Mouse (Mus musculus) frontal cortex, postnatal 25 days (tissue): Measurements from ENCODE around the gene Zfp449.
A peak's percentile ranks its signal among the peaks of the same experiment; 100 is the strongest.

Source experiments
- DNase-seq, 2 experiments: peaks; one replicate each; pipeline ENCODE4 v3.0.0; 2022; ENCODE audit warnings: low spot score in 2 of 2

Gene Zfp449

GRCm38 (mm10) chrX:56346176-56346931, at the start of gene Zfp449:
Gene Zfp449, plus strand, starts transcription at chrX:56346400.
- peak; percentile 51 to 67 for DNase-seq

DNA sequence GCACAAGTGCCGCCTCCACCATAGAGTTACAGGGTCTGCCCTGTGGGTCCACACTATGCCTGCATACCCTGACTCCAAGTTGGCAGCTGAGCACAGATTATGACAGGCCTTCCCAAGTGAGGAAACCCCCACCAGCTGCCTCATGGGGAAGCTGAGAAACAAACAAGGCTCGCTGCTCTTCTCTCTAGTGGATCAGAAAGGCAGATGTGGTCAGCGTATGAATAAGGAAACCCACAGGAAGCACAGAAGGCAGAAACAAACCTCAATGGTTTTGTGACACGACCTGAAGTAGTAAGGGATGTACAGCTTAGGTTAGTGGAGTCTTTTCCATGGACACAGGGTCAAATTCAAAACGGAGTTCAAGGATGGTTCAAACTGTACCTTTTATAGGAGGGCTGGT, 38.6 kb upstream of the Zfp449 start:
- DNase-seq = no peak

DNA sequence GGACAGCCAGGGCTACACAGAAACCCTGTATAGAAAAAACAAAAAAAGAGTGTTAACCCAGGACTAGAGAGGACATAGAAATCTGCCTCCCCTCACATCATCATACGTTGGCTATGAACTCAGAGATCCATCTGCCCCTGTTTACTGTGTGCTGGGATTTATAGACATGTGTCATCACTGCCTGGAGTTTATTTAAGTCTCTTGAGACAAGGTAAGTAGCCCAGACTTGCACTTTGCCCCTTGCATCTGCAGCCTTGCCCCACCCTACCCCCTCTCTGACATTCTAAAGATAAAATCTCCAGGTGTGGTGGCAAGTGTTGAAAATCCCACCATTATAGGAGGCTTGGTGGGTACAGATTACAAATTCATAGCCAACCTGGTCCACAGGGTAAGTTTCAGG, 33.4 kb upstream of the Zfp449 start:
- DNase-seq = no peak

GRCm38 (mm10) chrX:56322096-56322495, 24.1 kb upstream of the Zfp449 start:
- no peak for DNase-seq

GRCm38 (mm10) chrX:56322731-56323130, 23.5 kb upstream of the Zfp449 start:
- DNase-seq = no peak

- DNase-seq = no peak
Measured at GRCm38 (mm10) chrX:56332046-56332445, 14.2 kb upstream of the Zfp449 start.

- peak; percentile 4 to 9 for DNase-seq
Measured at GRCm38 (mm10) chrX:56340305-56340704, 5.9 kb upstream of the Zfp449 start.

DNA sequence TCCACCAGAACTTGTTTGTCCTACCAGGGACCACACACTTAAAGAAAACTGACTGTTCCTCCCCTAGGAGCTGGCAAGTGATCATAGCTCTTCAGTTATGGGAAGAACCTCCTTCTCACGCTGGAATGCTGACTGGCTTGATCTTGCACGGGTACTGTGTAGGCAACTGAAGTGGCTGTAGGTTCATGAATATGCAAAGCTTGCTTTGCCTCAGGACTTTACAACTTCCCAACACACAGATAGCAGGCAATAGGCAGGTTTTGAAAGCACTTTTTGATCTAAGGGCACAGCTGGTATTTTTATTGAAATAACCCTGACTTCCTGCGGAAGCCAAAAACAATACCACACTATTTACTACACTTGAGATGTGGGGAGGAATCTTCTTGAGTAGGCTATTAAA, 3.3 kb upstream of the Zfp449 start:
- no peak for DNase-seq

- peak in 1 of 2 experiments; percentile 6 for DNase-seq
Measured at GRCm38 (mm10) chrX:56346932-56347253, 693 bp downstream of the Zfp449 start.

- DNase-seq = peak; percentile 20 to 22
Measured at GRCm38 (mm10) chrX:56374431-56375128, 28.4 kb downstream of the Zfp449 start, which contains the start of gene Smim10l2a. Gene Smim10l2a, plus strand, starts transcription at chrX:56374586.

DNA sequence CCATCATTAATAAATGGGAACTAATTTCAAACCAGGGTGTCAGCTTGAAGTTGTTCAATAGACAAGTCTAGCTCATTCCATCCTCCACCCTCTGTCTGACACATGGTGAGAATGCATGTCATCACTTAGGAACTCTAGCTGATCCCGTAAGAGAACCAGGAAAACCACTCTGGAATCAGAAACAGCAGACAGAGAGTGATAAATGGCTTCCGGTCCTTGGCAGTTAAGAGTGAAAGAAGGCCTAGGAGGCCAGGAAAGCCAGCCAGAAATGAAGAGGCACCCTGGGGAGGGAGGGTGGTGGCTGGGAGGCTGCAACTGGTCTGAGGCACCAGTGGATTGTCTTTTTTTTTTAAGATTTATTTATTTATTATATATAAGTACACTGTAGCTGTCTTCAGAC, 34.7 kb downstream of the Zfp449 start:
- no peak for DNase-seq

- DNase-seq = no peak
Measured at GRCm38 (mm10) chrX:56384142-56384541, 37.9 kb downstream of the Zfp449 start.

DNA sequence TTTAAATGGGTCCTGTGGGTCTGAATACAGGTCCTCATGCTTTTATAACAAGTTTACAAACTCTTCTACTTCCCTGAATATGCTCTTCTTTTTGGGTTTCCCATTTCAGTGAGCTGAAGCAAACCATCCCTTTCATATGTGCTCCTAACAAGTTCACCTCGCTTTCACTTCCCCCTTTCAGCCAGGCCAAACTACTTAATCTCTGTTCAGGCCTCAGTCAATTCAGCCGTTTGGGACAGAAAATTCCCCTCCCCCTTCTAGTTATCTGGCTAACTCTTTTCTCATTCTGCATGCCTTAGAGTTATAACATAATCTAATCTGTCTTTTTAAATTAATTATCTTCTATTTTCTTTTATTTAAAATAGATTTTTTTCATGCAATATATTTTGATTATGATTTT, 58.4 kb downstream of the Zfp449 start:
- no peak for DNase-seq

GRCm38 (mm10) chrX:56405482-56405881, 59.3 kb downstream of the Zfp449 start:
- no peak for DNase-seq

GRCm38 (mm10) chrX:56406128-56406527, 59.9 kb downstream of the Zfp449 start:
- no peak for DNase-seq
